Mouse (Mus musculus) liver, adult 2 months (tissue): Measurements from ENCODE around the gene Itprip.

Source experiments
- CTCF ChIP-seq: fragments of 200-500 bp; IDR thresholded peaks from 2 replicates; pipeline ENCODE4 v1.5.1; 2011; ENCODE audit warnings: low read depth, low read length, control low read depth
- POLR2A ChIP-seq: fragments of 200-500 bp; IDR thresholded peaks from 2 replicates; pipeline ENCODE4 v1.6.1; 2011; ENCODE audit warnings: low read length, control low read depth; ENCODE audit not compliant: insufficient read depth; ENCODE audit errors: extremely low read depth

GRCm38 (mm10) chr19:47915251-47915650, 3.8 kb downstream of the Itprip start:
- TF ChIP-seq CTCF (no peak), POLR2A (no peak)
